Mouse (Mus musculus): ENCODE data around the gene Il33. TPM values are rescaled to one million over a fixed set of nuclear protein-coding genes. Genes with fewer than 3 reads are reported as not detected.
"Not testable (repeated sequence)": the region's sequence is repeated elsewhere in the genome, so short reads cannot be mapped to it uniquely, and the experiment has no call there.

Gene Il33
- polyA plus RNA-seq, 1 experiment from 2014 or later = 10.5 TPM

DNA sequence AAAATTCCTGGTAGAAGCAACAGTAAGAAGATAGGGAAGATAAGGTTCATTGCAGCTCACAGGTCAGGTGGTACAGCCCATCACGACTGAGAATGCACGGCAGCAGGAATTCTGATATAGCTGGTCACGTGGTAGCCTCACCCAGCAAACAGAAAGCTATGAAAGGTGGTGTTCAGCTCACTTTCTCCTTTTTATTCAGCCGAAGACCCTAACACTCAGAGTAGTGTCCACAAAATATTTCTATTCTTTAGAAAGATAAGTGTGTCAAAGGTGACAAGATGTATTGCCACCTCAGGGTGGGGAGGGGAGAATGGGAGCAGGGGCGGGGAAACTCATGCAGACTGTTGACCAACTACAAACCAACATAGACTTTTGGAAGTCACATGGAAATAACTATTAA, 19.5 kb downstream of the Il33 start:
- Histone ChIP-seq H3K4me1 (ENCODE audit: control insufficient read depth, insufficient read depth, low read length) (peaks cover 6% of the 10 kb centered on the region; the same call in 1 of the 2 replicates), H3K27me3 (ENCODE audit: control insufficient read depth, insufficient read depth, low read length) (no peaks in the 10 kb centered on the region), H3K36me3 (ENCODE audit: control insufficient read depth, insufficient read depth, low read length) (no peaks in the 10 kb centered on the region), H3K4me3 (ENCODE audit: low read depth, low read length) (no peak overlapping the region), H3K4me2 (replicated peaks; ENCODE audit: low read depth, low read length) (no peak overlapping the region), H3K27ac (ENCODE audit: low read length) (no peak overlapping the region), H3K9ac (replicated peaks; ENCODE audit: low read depth, low read length) (no peak overlapping the region), H3K9me3 (ENCODE audit: control insufficient read depth, low read depth, low read length) (no peaks in the 10 kb centered on the region)
- WGBS = 73% methylated on average over 5 of the region's 5 CpGs
- ATAC-seq (ENCODE audit: insufficient number of reproducible peaks, insufficient read depth, low FRiP score, low read depth) = no peak

DNA sequence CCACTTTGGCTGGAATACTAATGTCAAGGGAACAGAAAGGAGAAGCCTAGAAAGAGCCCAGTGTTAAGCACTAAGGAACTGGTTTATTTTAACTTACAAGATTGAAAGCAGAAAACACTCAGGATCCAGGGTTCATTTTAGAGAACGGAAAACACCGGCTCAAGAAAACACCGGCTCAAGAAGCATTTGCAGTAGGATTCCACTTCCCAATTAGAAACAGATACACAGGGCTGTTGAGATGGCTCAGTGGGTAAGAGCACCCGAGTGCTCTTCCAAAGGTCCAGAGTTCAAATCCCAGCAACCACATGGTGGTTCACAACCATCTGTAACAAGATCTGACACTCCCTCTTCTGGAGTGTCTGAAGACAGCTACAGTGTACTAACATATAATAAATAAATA, 20.0 kb downstream of the Il33 start:
- not testable (repeated sequence) for H3K27me3 ChIP-seq (ENCODE audit: control insufficient read depth, insufficient read depth, low read length); ATAC-seq (ENCODE audit: insufficient number of reproducible peaks, insufficient read depth, low FRiP score, low read depth); H3K36me3 ChIP-seq (ENCODE audit: control insufficient read depth, insufficient read depth, low read length); H3K27ac ChIP-seq (ENCODE audit: low read length); H3K9ac ChIP-seq (replicated peaks; ENCODE audit: low read depth, low read length); H3K9me3 ChIP-seq (ENCODE audit: control insufficient read depth, low read depth, low read length); H3K4me1 ChIP-seq (ENCODE audit: control insufficient read depth, insufficient read depth, low read length); H3K4me2 ChIP-seq (replicated peaks; ENCODE audit: low read depth, low read length); H3K4me3 ChIP-seq (ENCODE audit: low read depth, low read length)
- WGBS = 92% methylated on average over 4 of the region's 4 CpGs

DNA sequence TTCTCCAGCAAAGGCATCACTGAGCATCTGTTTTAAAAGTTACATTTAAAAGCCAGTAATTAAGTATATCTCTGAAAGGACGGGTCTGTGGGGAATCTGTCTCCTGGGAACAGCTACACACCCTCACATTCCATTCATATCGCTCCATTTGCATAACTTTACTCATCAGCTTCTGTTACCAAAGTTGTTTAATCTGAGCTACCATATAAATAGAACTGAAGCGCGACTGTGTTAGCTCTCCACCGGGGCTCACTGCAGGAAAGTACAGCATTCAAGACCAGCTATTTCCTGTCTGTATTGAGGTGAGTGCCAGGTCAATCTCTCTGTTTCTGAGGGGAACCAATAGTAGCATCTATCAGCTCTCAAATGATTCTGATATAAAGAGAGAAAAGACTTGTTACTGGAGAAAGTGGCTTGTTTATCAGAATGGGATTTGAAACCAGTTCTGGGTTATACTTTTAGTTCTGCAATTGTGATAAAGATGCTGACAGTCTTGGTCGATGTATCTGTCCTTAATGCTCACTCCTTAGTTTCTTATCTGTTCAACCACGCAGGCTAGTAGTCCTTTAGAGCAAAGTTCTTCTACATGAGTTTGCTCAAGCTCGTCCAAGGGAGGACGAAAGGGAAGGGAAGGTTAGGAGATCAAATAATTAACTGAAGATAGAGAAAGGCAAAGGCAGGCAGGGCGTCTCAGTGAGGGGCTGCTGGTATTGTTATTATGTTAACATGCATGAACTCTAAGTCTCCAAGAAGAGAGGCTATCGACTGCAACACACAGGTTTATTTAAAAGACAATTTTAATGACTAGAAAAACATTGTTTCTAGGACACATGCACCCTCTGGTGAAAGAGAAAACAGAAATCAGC, 20.9 kb downstream of the Il33 start:
- Histone ChIP-seq H3K27me3 (ENCODE audit: control insufficient read depth, insufficient read depth, low read length) (no peaks in the 10 kb centered on the region), H3K9me3 (ENCODE audit: control insufficient read depth, low read depth, low read length) (no peaks in the 10 kb centered on the region), H3K27ac (ENCODE audit: low read length) (no peak overlapping the region), H3K9ac (replicated peaks; ENCODE audit: low read depth, low read length) (no peak overlapping the region), H3K4me2 (replicated peaks; ENCODE audit: low read depth, low read length) (no peak overlapping the region), H3K36me3 (ENCODE audit: control insufficient read depth, insufficient read depth, low read length) (no peaks in the 10 kb centered on the region), H3K4me3 (ENCODE audit: low read depth, low read length) (no peak overlapping the region), H3K4me1 (ENCODE audit: control insufficient read depth, insufficient read depth, low read length) (peaks cover 4% of the 10 kb centered on the region; the same call in 1 of the 2 replicates)
- 22% methylated on average over 11 of the region's 11 CpGs for WGBS
- no peak for ATAC-seq (ENCODE audit: insufficient number of reproducible peaks, insufficient read depth, low FRiP score, low read depth)

DNA sequence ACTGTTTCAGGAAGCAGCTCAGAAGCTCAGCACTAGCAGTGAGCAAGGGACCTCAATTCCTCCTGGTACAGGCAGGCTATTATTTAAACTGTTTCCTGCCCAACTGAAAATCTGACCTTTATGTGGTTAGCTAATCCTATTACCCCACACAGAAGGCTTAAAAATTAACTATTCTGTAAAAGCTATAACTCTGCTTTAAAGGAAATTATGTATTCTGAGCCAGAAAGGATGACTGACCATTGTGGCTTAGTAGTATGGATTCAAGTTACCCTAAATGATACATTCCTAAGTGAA, 21.5 kb downstream of the Il33 start:
- Histone ChIP-seq H3K9me3 (ENCODE audit: control insufficient read depth, low read depth, low read length) (no peaks in the 10 kb centered on the region), H3K4me1 (ENCODE audit: control insufficient read depth, insufficient read depth, low read length) (peaks cover 4% of the 10 kb centered on the region; the same call in 1 of the 2 replicates), H3K4me2 (replicated peaks; ENCODE audit: low read depth, low read length) (no peak overlapping the region), H3K27ac (ENCODE audit: low read length) (no peak overlapping the region), H3K27me3 (ENCODE audit: control insufficient read depth, insufficient read depth, low read length) (no peaks in the 10 kb centered on the region), H3K4me3 (ENCODE audit: low read depth, low read length) (no peak overlapping the region), H3K36me3 (ENCODE audit: control insufficient read depth, insufficient read depth, low read length) (no peaks in the 10 kb centered on the region), H3K9ac (replicated peaks; ENCODE audit: low read depth, low read length) (no peak overlapping the region)
- ATAC-seq (ENCODE audit: insufficient number of reproducible peaks, insufficient read depth, low FRiP score, low read depth) = no peak

DNA sequence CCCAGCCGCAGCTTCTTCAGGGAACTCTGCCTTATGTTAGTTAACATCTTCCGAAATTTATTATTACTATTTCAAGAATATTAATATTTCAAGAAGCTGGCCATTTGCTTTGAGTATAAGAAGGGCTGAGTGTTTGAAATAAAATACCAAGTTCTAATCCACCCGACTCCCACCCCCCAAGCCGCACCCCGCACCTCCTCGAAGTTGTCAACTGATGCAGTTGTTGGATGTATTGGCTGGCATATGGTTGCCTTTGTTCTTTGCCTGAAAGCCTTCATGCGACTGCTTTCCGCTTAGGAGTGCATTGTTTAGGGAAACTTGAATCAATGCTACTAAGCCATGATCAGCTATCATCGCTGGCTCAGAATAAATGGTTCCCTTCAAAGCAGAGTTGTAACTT, 22.1 kb downstream of the Il33 start:
- Histone ChIP-seq H3K9me3 (ENCODE audit: control insufficient read depth, low read depth, low read length) (no peaks in the 10 kb centered on the region), H3K27me3 (ENCODE audit: control insufficient read depth, insufficient read depth, low read length) (no peaks in the 10 kb centered on the region), H3K27ac (ENCODE audit: low read length) (no peak overlapping the region), H3K9ac (replicated peaks; ENCODE audit: low read depth, low read length) (no peak overlapping the region), H3K4me3 (ENCODE audit: low read depth, low read length) (no peak overlapping the region), H3K4me1 (ENCODE audit: control insufficient read depth, insufficient read depth, low read length) (peaks cover 4% of the 10 kb centered on the region; the same call in 1 of the 2 replicates), H3K36me3 (ENCODE audit: control insufficient read depth, insufficient read depth, low read length) (no peaks in the 10 kb centered on the region), H3K4me2 (replicated peaks; ENCODE audit: low read depth, low read length) (no peak overlapping the region)
- ATAC-seq (ENCODE audit: insufficient number of reproducible peaks, insufficient read depth, low FRiP score, low read depth) = no peak
- 83% methylated on average over 9 of the region's 9 CpGs for WGBS

DNA sequence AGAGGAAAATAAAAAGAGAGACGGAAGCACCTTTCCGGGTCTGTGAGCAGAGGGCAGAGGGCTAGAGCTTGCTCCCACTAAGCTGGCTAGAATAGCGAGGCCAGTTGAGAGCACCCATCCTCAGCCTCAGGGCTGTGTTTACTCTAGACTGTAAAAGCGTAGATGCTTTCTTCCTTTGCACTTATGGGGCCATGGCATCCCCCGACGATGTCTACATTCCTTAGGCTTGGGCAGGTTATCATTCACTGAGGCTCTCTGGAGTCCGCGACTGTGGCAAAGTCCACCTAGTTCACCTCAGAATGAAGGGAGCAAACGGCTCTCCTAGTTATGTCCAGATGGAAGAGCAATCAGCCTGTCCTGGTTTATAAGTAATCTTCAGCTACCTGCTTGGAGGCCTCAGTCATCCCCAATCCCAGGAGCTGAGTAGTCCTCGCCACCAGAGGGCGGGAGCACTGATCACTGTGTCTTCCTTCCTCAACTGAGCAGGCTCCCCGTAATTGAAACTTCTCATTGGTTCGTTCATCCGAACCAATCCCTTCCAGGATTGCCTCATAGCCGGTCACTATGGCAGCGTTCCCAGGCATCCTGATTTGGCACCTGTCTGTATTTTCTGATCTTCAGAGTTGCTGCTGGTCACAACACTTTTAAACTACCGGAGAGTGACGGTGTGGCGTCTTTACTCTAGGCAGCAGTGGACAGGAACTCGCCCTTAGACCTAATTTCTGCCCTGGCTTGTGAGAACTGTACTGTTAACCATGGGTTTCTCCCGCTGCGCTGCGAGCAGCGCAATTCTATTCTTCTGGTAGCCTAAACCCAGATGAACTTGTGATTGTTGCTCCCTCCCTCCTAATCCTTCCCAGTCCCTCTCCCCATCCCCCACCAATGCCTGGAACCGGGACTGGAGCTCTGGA, 23.2 kb downstream of the Il33 start:
- H3K4me2 ChIP-seq (replicated peaks; ENCODE audit: low read depth, low read length) = peak overlapping the region; percentile 76
- H3K4me3 ChIP-seq (ENCODE audit: low read depth, low read length) = peak overlapping the region; percentile 32
- H3K27me3 ChIP-seq (ENCODE audit: control insufficient read depth, insufficient read depth, low read length) = no peaks in the 10 kb centered on the region
- peak; percentile 85 for ATAC-seq (ENCODE audit: insufficient number of reproducible peaks, insufficient read depth, low FRiP score, low read depth)
- H3K9me3 ChIP-seq (ENCODE audit: control insufficient read depth, low read depth, low read length) = no peaks in the 10 kb centered on the region
- H3K9ac ChIP-seq (replicated peaks; ENCODE audit: low read depth, low read length) = 0 out of 2 replicates have a peak overlapping the region, but pooled peaks have one; percentile 18
- peaks cover 4% of the 10 kb centered on the region; the same call in 1 of the 2 replicates for H3K4me1 ChIP-seq (ENCODE audit: control insufficient read depth, insufficient read depth, low read length)
- WGBS = 20% methylated on average over 25 of the region's 25 CpGs
- no peak overlapping the region for H3K27ac ChIP-seq (ENCODE audit: low read length)
- no peaks in the 10 kb centered on the region for H3K36me3 ChIP-seq (ENCODE audit: control insufficient read depth, insufficient read depth, low read length)

DNA sequence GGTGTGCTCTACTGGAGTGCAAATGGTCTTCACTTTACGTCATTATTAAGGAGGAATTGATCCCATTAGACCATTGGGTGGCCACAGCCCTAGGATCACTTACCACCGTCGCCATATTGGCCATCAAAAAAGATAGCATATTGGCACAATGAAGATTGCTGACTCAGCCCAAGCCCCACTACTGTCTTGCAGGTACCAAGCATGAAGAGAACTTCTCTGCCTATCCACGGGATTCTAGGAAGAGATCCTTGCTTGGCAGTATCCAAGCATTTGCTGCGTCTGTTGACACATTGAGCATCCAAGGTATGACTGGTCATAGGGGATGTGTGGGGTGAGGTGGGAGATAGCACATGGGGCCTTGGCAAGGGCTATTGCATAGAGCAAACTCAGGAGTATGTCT, 27.6 kb downstream of the Il33 start:
- no peaks in the 10 kb centered on the region for H3K27me3 ChIP-seq (ENCODE audit: control insufficient read depth, insufficient read depth, low read length)
- WGBS = 85% methylated on average over 5 of the region's 5 CpGs
- H3K4me1 ChIP-seq (ENCODE audit: control insufficient read depth, insufficient read depth, low read length) = peaks cover 4% of the 10 kb centered on the region; the same call in 1 of the 2 replicates
- no peak overlapping the region for H3K9ac ChIP-seq (replicated peaks; ENCODE audit: low read depth, low read length)
- H3K4me3 ChIP-seq (ENCODE audit: low read depth, low read length) = no peak overlapping the region
- H3K4me2 ChIP-seq (replicated peaks; ENCODE audit: low read depth, low read length) = no peak overlapping the region
- ATAC-seq (ENCODE audit: insufficient number of reproducible peaks, insufficient read depth, low FRiP score, low read depth) = no peak
- H3K9me3 ChIP-seq (ENCODE audit: control insufficient read depth, low read depth, low read length) = no peaks in the 10 kb centered on the region
- no peaks in the 10 kb centered on the region for H3K36me3 ChIP-seq (ENCODE audit: control insufficient read depth, insufficient read depth, low read length)
- no peak overlapping the region for H3K27ac ChIP-seq (ENCODE audit: low read length)

DNA sequence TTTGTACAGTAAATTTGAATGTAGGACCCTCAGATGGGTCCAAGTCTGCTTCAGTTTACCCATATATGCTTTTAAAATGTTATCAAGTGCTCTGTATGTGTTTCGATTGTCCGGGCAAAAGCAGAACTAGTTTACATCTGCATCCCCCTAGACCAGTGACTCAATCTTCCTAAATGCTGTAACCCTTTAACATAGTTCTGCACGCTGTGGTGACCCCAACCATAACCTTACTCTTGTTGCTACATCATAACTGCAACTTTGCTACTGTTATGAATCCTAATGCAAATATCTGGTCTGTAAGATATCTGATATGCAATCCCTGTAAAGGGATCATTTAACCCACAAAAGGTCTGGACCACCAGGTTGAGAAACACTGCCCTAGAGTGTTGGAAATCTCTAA, 28.9 kb downstream of the Il33 start:
- Histone ChIP-seq H3K4me1 (ENCODE audit: control insufficient read depth, insufficient read depth, low read length) (no peaks in the 10 kb centered on the region), H3K27ac (ENCODE audit: low read length) (no peak overlapping the region), H3K4me3 (ENCODE audit: low read depth, low read length) (no peak overlapping the region), H3K36me3 (ENCODE audit: control insufficient read depth, insufficient read depth, low read length) (no peaks in the 10 kb centered on the region), H3K9me3 (ENCODE audit: control insufficient read depth, low read depth, low read length) (no peaks in the 10 kb centered on the region), H3K9ac (replicated peaks; ENCODE audit: low read depth, low read length) (no peak overlapping the region), H3K27me3 (ENCODE audit: control insufficient read depth, insufficient read depth, low read length) (no peaks in the 10 kb centered on the region), H3K4me2 (replicated peaks; ENCODE audit: low read depth, low read length) (no peak overlapping the region)
- ATAC-seq (ENCODE audit: insufficient number of reproducible peaks, insufficient read depth, low FRiP score, low read depth) = no peak
- WGBS = 85% methylated on average over 3 of the region's 3 CpGs
